Comparison of ENCODE assay signal across 8 mouse cellular contexts in the genomic region with DNA sequence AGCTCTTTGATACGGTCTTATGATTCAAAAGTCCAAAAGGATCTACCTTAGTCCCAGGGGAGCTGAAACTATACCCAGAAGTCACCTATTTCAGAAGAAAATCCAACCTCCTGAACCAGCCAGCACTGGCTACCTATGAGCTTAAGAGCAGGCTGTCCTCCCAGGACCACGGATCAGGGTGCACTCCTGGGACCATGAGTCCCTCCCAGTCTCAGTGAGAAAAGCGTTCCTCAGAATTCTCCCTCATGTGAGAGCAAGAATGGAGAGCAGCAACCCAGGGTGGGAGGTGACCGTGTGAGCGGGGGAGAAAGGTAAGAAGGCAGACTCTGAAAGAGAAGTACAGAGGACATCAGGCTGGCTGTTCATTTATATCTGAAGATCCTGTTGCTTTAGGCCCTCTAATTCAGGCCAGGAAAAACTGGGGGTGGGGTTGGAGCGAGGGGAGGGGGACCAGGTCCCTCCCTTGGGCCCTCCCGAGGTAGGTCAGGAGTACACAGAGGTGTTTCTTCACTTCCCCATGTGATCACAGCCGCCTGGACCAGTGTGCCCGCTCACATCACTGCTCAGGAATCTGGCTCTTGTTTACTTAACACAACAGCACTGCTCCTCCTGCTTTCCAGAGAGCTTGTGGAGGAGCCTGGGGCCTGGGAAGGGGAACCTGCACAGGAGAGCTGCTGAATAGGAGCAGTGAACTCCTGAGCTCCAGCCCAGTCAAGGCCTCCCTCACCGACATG. TPM values are rescaled to one million over a fixed set of nuclear protein-coding genes. Genes with fewer than 3 reads are reported as not detected.
A peak's percentile ranks its signal among the peaks of the same experiment; 100 is the strongest.
DNase-seq lines count a peak whose midpoint lies in the region; ATAC-seq lines count a peak whose summit lies in the region.

No protein-coding gene starts in this region.

- ATAC-seq in forebrain, embryonic 12.5 days (ENCODE audit: low FRiP score) = 0 out of 2 replicates have a peak, but pooled peaks have one; percentile 27
- no peak for ATAC-seq in forebrain, embryonic 11.5 days (replicated peaks; ENCODE audit: low FRiP score)
- peak; percentile 93 for ATAC-seq in limb, embryonic 13.5 days (ENCODE audit: low FRiP score, low read depth)
- ATAC-seq in stomach, embryonic 15.5 days (ENCODE audit: insufficient read depth, low FRiP score, low read depth) = peak; percentile 92

- no peak overlapping the region for H3K27ac ChIP-seq in forebrain, embryonic 12.5 days
- H3K27ac ChIP-seq in forebrain, embryonic 11.5 days (ENCODE audit: low read depth, low read length) = no peak overlapping the region
- H3K27ac ChIP-seq in limb, embryonic 13.5 days = peak overlapping the region; percentile 85
- peak overlapping the region; percentile 85 for H3K27ac ChIP-seq in stomach, embryonic 15.5 days

- DNase-seq in forebrain, embryonic 11.5 days (ENCODE audit: low spot score) = no peak
- DNase-seq in heart, postnatal 4 days = peak; percentile 47
- no peak for DNase-seq in left cerebral cortex, adult 11 months (ENCODE audit: low spot score)
- no peak for DNase-seq in left cerebral cortex, postnatal 4 days
- DNase-seq in cerebellum, adult 11-12 months = no peak

- intact Hi-C loops in left cerebral cortex, postnatal 4 days (cut with DNase I) = no loop called here

- no peak overlapping the region for H3K4me3 ChIP-seq in forebrain, embryonic 12.5 days (replicated peaks)
- no peak overlapping the region for H3K4me3 ChIP-seq in forebrain, embryonic 11.5 days (ENCODE audit: low read depth, low read length)
- H3K4me3 ChIP-seq in limb, embryonic 13.5 days = no peak overlapping the region
- H3K4me3 ChIP-seq in stomach, embryonic 15.5 days (replicated peaks) = no peak overlapping the region

- H3K4me2 ChIP-seq in forebrain, embryonic 12.5 days = no peak overlapping the region
- no peak overlapping the region for H3K4me2 ChIP-seq in forebrain, embryonic 11.5 days (ENCODE audit: low read depth, low read length, severe bottlenecking)
- peak overlapping the region; percentile 23; the same call in 1 of the 2 replicates for H3K4me2 ChIP-seq in limb, embryonic 13.5 days (replicated peaks)
- no peak overlapping the region for H3K4me2 ChIP-seq in stomach, embryonic 15.5 days

- H3K36me3 ChIP-seq in forebrain, embryonic 12.5 days (replicated peaks) = no peaks in the 10 kb centered on the region
- H3K36me3 ChIP-seq in forebrain, embryonic 11.5 days (ENCODE audit: control insufficient read depth, insufficient read depth, low read length) = no peaks in the 10 kb centered on the region
- no peaks in the 10 kb centered on the region for H3K36me3 ChIP-seq in limb, embryonic 13.5 days
- H3K36me3 ChIP-seq in stomach, embryonic 15.5 days = no peaks in the 10 kb centered on the region

- no peaks in the 10 kb centered on the region for H3K9me3 ChIP-seq in forebrain, embryonic 12.5 days
- no peaks in the 10 kb centered on the region for H3K9me3 ChIP-seq in forebrain, embryonic 11.5 days (ENCODE audit: control insufficient read depth, low read length)
- no peaks in the 10 kb centered on the region for H3K9me3 ChIP-seq in limb, embryonic 13.5 days
- no peaks in the 10 kb centered on the region for H3K9me3 ChIP-seq in stomach, embryonic 15.5 days

- 59% methylated on average over 10 of the region's 10 CpGs for WGBS in forebrain, embryonic 12.5 days
- WGBS in forebrain, embryonic 11.5 days = 67% methylated on average over 10 of the region's 10 CpGs
- WGBS in limb, embryonic 13.5 days = 41% methylated on average over 10 of the region's 10 CpGs
- 32% methylated on average over 10 of the region's 10 CpGs for WGBS in stomach, embryonic 15.5 days

- H3K27me3 ChIP-seq in forebrain, embryonic 12.5 days = no peaks in the 10 kb centered on the region; the same call in 1 of the 2 replicates
- no peaks in the 10 kb centered on the region for H3K27me3 ChIP-seq in forebrain, embryonic 11.5 days (ENCODE audit: control insufficient read depth, insufficient read depth, low read length)
- H3K27me3 ChIP-seq in limb, embryonic 13.5 days = no peaks in the 10 kb centered on the region
- H3K27me3 ChIP-seq in stomach, embryonic 15.5 days (replicated peaks) = no peaks in the 10 kb centered on the region

- H3K9ac ChIP-seq in forebrain, embryonic 12.5 days = no peak overlapping the region
- no peak overlapping the region for H3K9ac ChIP-seq in forebrain, embryonic 11.5 days (ENCODE audit: low read length)
- H3K9ac ChIP-seq in limb, embryonic 13.5 days = no peak overlapping the region
- no peak overlapping the region for H3K9ac ChIP-seq in stomach, embryonic 15.5 days

- no peaks in the 10 kb centered on the region for H3K4me1 ChIP-seq in forebrain, embryonic 12.5 days
- no peaks in the 10 kb centered on the region for H3K4me1 ChIP-seq in forebrain, embryonic 11.5 days (replicated peaks; ENCODE audit: control insufficient read depth, insufficient read depth, low read length)
- H3K4me1 ChIP-seq in limb, embryonic 13.5 days = peaks cover 23% of the 10 kb centered on the region
- H3K4me1 ChIP-seq in stomach, embryonic 15.5 days = peaks cover 10% of the 10 kb centered on the region

RNA-seq across cellular contexts. Expression of a gene that starts 10.1 kb away (rescaled TPM):
- polyA plus RNA-seq in forebrain, embryonic 12.5 days (2016; fragmentation: Nextera tagmentation; extraction: Ambion mirVana) = 51.0 and 55.3 TPM in 2 replicates
- polyA plus RNA-seq in forebrain, embryonic 11.5 days (2014; fragmentation: Nextera tagmentation; extraction: Ambion mirVana) = 52.3 and 57.8 TPM in 2 replicates
- total RNA-seq in heart, postnatal 4 days (2021) = 100 to 1,000 TPM; 206 to 226 TPM
- 42.7 and 43.3 TPM in 2 replicates for polyA plus RNA-seq in limb, embryonic 13.5 days (2015; fragmentation: Nextera tagmentation; extraction: Ambion mirVana)
- polyA plus RNA-seq in stomach, embryonic 15.5 days (2015; fragmentation: Nextera tagmentation; extraction: Ambion mirVana) = 45.8 and 49.5 TPM in 2 replicates
- total RNA-seq in left cerebral cortex, postnatal 4 days (2021) = 10 to 100 TPM; 32.1 to 35.4 TPM

RNA-seq across cellular contexts. Expression of a gene that starts 30.4 kb away (rescaled TPM):
- polyA plus RNA-seq in forebrain, embryonic 12.5 days (2016; fragmentation: Nextera tagmentation; extraction: Ambion mirVana) = 20.9 and 21.8 TPM in 2 replicates
- polyA plus RNA-seq in forebrain, embryonic 11.5 days (2014; fragmentation: Nextera tagmentation; extraction: Ambion mirVana) = 17.1 and 20.8 TPM in 2 replicates
- total RNA-seq in heart, postnatal 4 days (2021) = 1 to 10 TPM; 1.2 to 1.7 TPM
- 2.9 and 3.0 TPM in 2 replicates for polyA plus RNA-seq in limb, embryonic 13.5 days (2015; fragmentation: Nextera tagmentation; extraction: Ambion mirVana)
- polyA plus RNA-seq in stomach, embryonic 15.5 days (2015; fragmentation: Nextera tagmentation; extraction: Ambion mirVana) = 4.7 and 5.4 TPM in 2 replicates
- total RNA-seq in left cerebral cortex, postnatal 4 days (2021) = 10 to 100 TPM; 15.8 to 16.9 TPM

RNA-seq across cellular contexts. Expression of a gene that starts 45.2 kb away (rescaled TPM):
- polyA plus RNA-seq in forebrain, embryonic 12.5 days (2016; fragmentation: Nextera tagmentation; extraction: Ambion mirVana) = 54.8 and 56.0 TPM in 2 replicates
- polyA plus RNA-seq in forebrain, embryonic 11.5 days (2014; fragmentation: Nextera tagmentation; extraction: Ambion mirVana) = 61.8 and 68.5 TPM in 2 replicates
- 10 to 100 TPM; 36.7 to 37.1 TPM for total RNA-seq in heart, postnatal 4 days (2021)
- polyA plus RNA-seq in limb, embryonic 13.5 days (2015; fragmentation: Nextera tagmentation; extraction: Ambion mirVana) = 63.1 and 65.4 TPM in 2 replicates
- 54.6 and 64.1 TPM in 2 replicates for polyA plus RNA-seq in stomach, embryonic 15.5 days (2015; fragmentation: Nextera tagmentation; extraction: Ambion mirVana)
- 10 to 100 TPM; 40.8 to 45.0 TPM for total RNA-seq in left cerebral cortex, postnatal 4 days (2021)

Comparison
In these comparisons a context has a peak if more than half of its experiments do, and no peak if none do; other contexts are left out.
1. H3K27ac ChIP-seq: peak in limb, embryonic 13.5 days (single experiment) and stomach, embryonic 15.5 days (single experiment); none in forebrain, embryonic 12.5 days (single experiment) and forebrain, embryonic 11.5 days (single experiment).